Mouse (Mus musculus) embryonic stem cell, embryonic (primary cell): ENCODE measurements at regions not wholly inside any gene's neighbourhood (a gene's known extent, or its start where the extent isn't known, plus 50 kb on each side); places are given as distances from the start of the nearest gene placed in this dataset.

ENCODE experiments used
- CTCF ChIA-PET, 4 experiments: fragments of 300-600 bp in 2 of 4; fragments of 350-600 bp in 2 of 4; sonication (Branson Sonifier 250); formaldehyde crosslinking; loops; one replicate each; lab custom pipeline; 2022; ENCODE audit warnings: inconsistent platforms in 2 of 4; lab: Charles Lee
- POLR2A ChIA-PET, 4 experiments: fragments of 300-600 bp in 2 of 4; fragments of 350-600 bp in 2 of 4; sonication (Branson Sonifier 250); formaldehyde crosslinking; loops; one replicate each; lab custom pipeline; 2022; ENCODE audit warnings: antibody characterized with exemption in 4 of 4, inconsistent platforms in 1 of 4; lab: Charles Lee

DNA sequence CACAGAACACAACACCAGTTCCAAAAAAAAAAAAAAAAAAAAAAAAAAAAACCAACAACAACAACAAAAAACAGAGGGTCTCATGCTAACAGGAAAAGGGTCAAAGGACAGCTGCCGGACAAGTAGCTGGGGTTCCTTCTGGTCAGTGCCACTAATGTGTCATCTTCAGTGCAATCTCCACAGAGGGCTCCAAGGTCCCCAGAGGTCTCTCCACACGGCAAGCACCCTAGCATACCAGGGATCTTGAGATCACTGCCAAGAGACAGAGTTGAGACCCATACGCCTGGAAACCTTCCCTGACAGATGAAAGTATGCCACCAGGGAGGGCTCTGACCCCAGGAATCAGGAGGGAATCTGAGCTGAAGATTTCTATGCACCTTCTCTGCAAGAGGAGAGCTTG lies 816.8 kb upstream of the Arrdc3 start:
- ChIA-PET CTCF (interaction anchor here in 1 of 4 experiments (0.7 kb wide), 1 partner anchor 735 kb away, joined by 9 read pairs; no protein-coding TSS in a partner anchor), POLR2A (no interaction called here)
